Mouse (Mus musculus) thymus, adult 2 months (tissue): ENCODE measurements around the gene Sorbs1. TPM values are rescaled to one million over a fixed set of nuclear protein-coding genes. Genes with fewer than 3 reads are reported as not detected.
"Not testable (repeated sequence)": the region's sequence is repeated elsewhere in the genome, so short reads cannot be mapped to it uniquely, and the experiment has no call there.

Experiments
- DNase-seq: peaks from one replicate; pipeline ENCODE4 v3.0.0; 2021
- H3K27ac ChIP-seq: fragments of 200-500 bp; 2 replicates; pipeline ENCODE4 v1.5.1; 2012; ENCODE audit warnings: low read length, control low read depth; ENCODE audit not compliant: control insufficient read depth, insufficient read depth
- H3K27me3 ChIP-seq: fragments of 200-500 bp; 2 replicates; pipeline ENCODE4 v1.6.1; 2012; ENCODE audit warnings: mild to moderate bottlenecking, low read length, moderate library complexity, mixed read lengths; ENCODE audit not compliant: control insufficient read depth, insufficient read depth
- H3K36me3 ChIP-seq: fragments of 200-500 bp; 2 replicates; pipeline ENCODE4 v1.6.1; 2012; ENCODE audit warnings: mild to moderate bottlenecking, low read length, moderate library complexity; ENCODE audit not compliant: control insufficient read depth, insufficient read depth
- H3K4me1 ChIP-seq: fragments of 200-500 bp; replicated peaks from 2 replicates; pipeline ENCODE4 v1.6.1; 2012; ENCODE audit warnings: low read length; ENCODE audit not compliant: control insufficient read depth, insufficient read depth
- H3K4me3 ChIP-seq: fragments of 200-500 bp; 2 replicates; pipeline ENCODE4 v1.5.1; 2012; ENCODE audit warnings: mild to moderate bottlenecking, low read length, control low read depth, moderate library complexity; ENCODE audit not compliant: control insufficient read depth, insufficient read depth
- CTCF ChIP-seq: fragments of 200-500 bp; IDR thresholded peaks from 2 replicates; pipeline ENCODE4 v1.5.1; 2012; ENCODE audit warnings: mild to moderate bottlenecking, control low read depth, low read length, moderate library complexity, borderline replicate concordance; ENCODE audit not compliant: control insufficient read depth, poor library complexity, insufficient read depth; ENCODE audit errors: extremely low read depth
- POLR2A ChIP-seq: fragments of 200-500 bp; IDR thresholded peaks from 2 replicates; pipeline ENCODE4 v1.6.1; 2012; ENCODE audit warnings: mild to moderate bottlenecking, low read length, control low read depth, moderate library complexity; ENCODE audit not compliant: control insufficient read depth, poor library complexity, insufficient read depth; ENCODE audit errors: extremely low read depth
- WGBS: fragments of 180-500 bp; shearing (Covaris S2); methylation state at CpG from one replicate; pipeline ENCODE4 v1.1.7; 2018; 5-methylcytosine and 5-hydroxymethylcytosine counted together
- polyA plus RNA-seq: library from polyadenylated mRNA; depleted of rRNA; stranded (reverse); fragments of >200 nt; gene quantifications from 2 replicates; pipeline ENCODE4 v1.2.3, GENCODE M21; 2012; rRNA removed

The Sorbs1 gene
- 9.4 and 14.0 TPM in 2 replicates for polyA plus RNA-seq

- DNase-seq, result peak; percentile 95
- peak within 1 kb of the TSS; percentile 76 for H3K4me3 ChIP-seq
- H3K27ac ChIP-seq, result peak within 1 kb of the TSS; percentile 7; the same call in 1 of the 2 replicates
- TF ChIP-seq POLR2A (peak; percentile 97), CTCF (peak; percentile 60; the same call in 1 of the 2 replicates)
- under 1% methylated on average over 51 of the region's 51 CpGs for WGBS
- H3K4me1 ChIP-seq, result peaks cover 5% of the 10 kb centered on the region
- H3K36me3 ChIP-seq, result no peaks in the 10 kb centered on the region
- no peaks in the 10 kb centered on the region for H3K27me3 ChIP-seq
Measured at GRCm38 (mm10) chr19:40513632-40514078, at the start of gene Sorbs1. TSS of gene Sorbs1 (minus strand) at chr19:40513779.

DNA sequence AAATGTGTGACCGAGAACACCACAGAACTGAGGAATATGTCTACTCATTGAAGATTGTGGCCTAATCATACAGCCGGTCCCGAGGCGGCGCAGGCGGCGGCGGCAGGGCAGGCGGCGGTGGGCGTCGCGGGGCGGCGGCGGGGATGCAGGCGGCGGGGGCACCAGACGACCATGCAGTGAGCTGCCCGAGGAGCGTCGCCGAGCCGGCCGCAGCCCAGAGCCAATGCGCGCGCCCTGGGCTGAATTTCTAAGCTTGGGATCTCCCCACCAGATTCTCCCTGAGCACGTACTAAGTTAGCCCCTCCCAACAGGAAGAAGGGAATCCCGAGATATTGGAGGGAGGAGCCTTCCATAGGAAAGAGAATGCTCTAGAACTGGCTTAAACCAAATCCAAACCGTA lies 47.9 kb upstream of the Sorbs1 start:
- not testable (repeated sequence) for H3K27me3 ChIP-seq, H3K4me3 ChIP-seq, DNase-seq, H3K27ac ChIP-seq, H3K4me1 ChIP-seq
- peaks cover 11% of the 10 kb centered on the region for H3K36me3 ChIP-seq
- 97% methylated on average over 13 of the region's 31 CpGs for WGBS

- peaks cover 4% of the 10 kb centered on the region; the same call in 1 of the 2 replicates for H3K36me3 ChIP-seq
Measured at GRCm38 (mm10) chr19:40556029-40556428, 42.5 kb upstream of the Sorbs1 start.

GRCm38 (mm10) chr19:40555136-40555535 lies 41.6 kb upstream of the Sorbs1 start:
- Histone ChIP-seq H3K27me3 (no peaks in the 10 kb centered on the region), H3K36me3 (peaks cover 4% of the 10 kb centered on the region; the same call in 1 of the 2 replicates), H3K4me1 (no peaks in the 10 kb centered on the region), H3K27ac (no peak overlapping the region), H3K4me3 (no peak overlapping the region)
- 97% methylated on average over 8 of the region's 8 CpGs for WGBS
- TF ChIP-seq CTCF (no peak), POLR2A (no peak)
- DNase-seq, result no peak

More at GRCm38 (mm10) chr19:40556029-40556428, 42.5 kb upstream of the Sorbs1 start:
- Histone ChIP-seq H3K27me3 (no peaks in the 10 kb centered on the region), H3K4me1 (no peaks in the 10 kb centered on the region), H3K4me3 (no peak overlapping the region), H3K27ac (no peak overlapping the region)
- WGBS, result 97% methylated on average over 7 of the region's 7 CpGs
- TF ChIP-seq POLR2A (no peak), CTCF (no peak)
- DNase-seq, result no peak

DNA sequence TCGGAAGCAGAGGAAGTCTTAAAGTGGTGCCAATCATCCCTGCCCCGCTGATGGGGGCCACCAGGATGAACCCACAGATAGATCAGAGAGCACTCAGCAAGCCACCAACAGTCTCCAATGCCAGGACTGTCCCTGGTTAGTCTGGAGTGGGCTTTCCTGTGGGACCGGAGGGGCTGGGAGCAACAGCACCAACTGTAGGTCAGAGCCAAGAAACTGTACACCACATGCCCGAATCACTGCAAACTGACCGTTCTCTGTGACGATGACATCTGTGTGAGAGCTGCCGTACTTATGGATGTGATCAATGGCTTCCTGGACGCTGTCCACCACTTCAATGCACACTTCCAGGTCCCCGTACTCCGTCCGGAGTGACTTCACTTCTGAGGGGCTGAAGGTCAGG lies 40.8 kb upstream of the Sorbs1 start:
- no peak overlapping the region for H3K4me3 ChIP-seq
- no peaks in the 10 kb centered on the region for H3K27me3 ChIP-seq
- H3K36me3 ChIP-seq, result peaks cover 4% of the 10 kb centered on the region; the same call in 1 of the 2 replicates
- no peaks in the 10 kb centered on the region for H3K4me1 ChIP-seq
- no peak overlapping the region for H3K27ac ChIP-seq
- WGBS, result 98% methylated on average over 11 of the region's 11 CpGs
- no peak for DNase-seq
- no peak for TF ChIP-seq POLR2A
- TF ChIP-seq CTCF, result no peak

GRCm38 (mm10) chr19:40553849-40554248 lies 40.3 kb upstream of the Sorbs1 start:
- TF ChIP-seq POLR2A (no peak), CTCF (no peak)
- 99% methylated on average over 6 of the region's 6 CpGs for WGBS
- no peaks in the 10 kb centered on the region for H3K27me3 ChIP-seq
- no peak overlapping the region for H3K27ac ChIP-seq
- no peak overlapping the region for H3K4me3 ChIP-seq
- DNase-seq, result no peak
- peaks cover 4% of the 10 kb centered on the region; the same call in 1 of the 2 replicates for H3K36me3 ChIP-seq
- no peaks in the 10 kb centered on the region for H3K4me1 ChIP-seq
